Mouse (Mus musculus) intestine, embryonic 16.5 days (tissue): ENCODE measurements around the gene Ifitm10. TPM values are rescaled to one million over a fixed set of nuclear protein-coding genes. Genes with fewer than 3 reads are reported as not detected.
"Not testable (repeated sequence)": the region's sequence is repeated elsewhere in the genome, so short reads cannot be mapped to it uniquely, and the experiment has no call there.

Experiments used
- ATAC-seq: fragments of 200-750 bp; cut with Nextera tagmentation; 2 replicates; pipeline ENCODE4 v1.8.0; 2017; ENCODE audit warnings: moderate TSS enrichment, moderate library complexity
- H3K27ac ChIP-seq: fragments of 300-500 bp; sonication (generic); 2 replicates; pipeline ENCODE4 v1.5.1; 2014; ENCODE audit warnings: mild to moderate bottlenecking, low read length
- H3K27me3 ChIP-seq: fragments of 300-500 bp; sonication (generic); replicated peaks from 2 replicates; pipeline ENCODE4 v1.6.1; 2014; ENCODE audit warnings: low read length, control low read depth, mixed read lengths; ENCODE audit not compliant: control insufficient read depth, insufficient read depth
- H3K36me3 ChIP-seq: fragments of 300-500 bp; sonication (generic); 2 replicates; pipeline ENCODE4 v1.6.1; 2014; ENCODE audit warnings: low read length, control low read depth; ENCODE audit not compliant: control insufficient read depth, insufficient read depth
- H3K4me1 ChIP-seq: fragments of 300-500 bp; sonication (generic); 2 replicates; pipeline ENCODE4 v1.6.1; 2014; ENCODE audit warnings: low read length, control low read depth, mixed read lengths; ENCODE audit not compliant: control insufficient read depth, insufficient read depth
- H3K4me2 ChIP-seq: fragments of 300-500 bp; sonication (generic); 2 replicates; pipeline ENCODE4 v1.6.1; 2014; ENCODE audit warnings: low read depth, low read length, control low read depth
- H3K4me3 ChIP-seq: fragments of 300-500 bp; sonication (generic); 2 replicates; pipeline ENCODE4 v1.5.1; 2014; ENCODE audit warnings: mild to moderate bottlenecking, low read length
- H3K9ac ChIP-seq: fragments of 300-500 bp; sonication (generic); 2 replicates; pipeline ENCODE4 v1.6.1; 2014; ENCODE audit warnings: low read depth, low read length
- H3K9me3 ChIP-seq: fragments of 300-500 bp; sonication (generic); 2 replicates; pipeline ENCODE4 v1.6.1; 2016; ENCODE audit warnings: low read length, control low read depth; ENCODE audit not compliant: control insufficient read depth
- WGBS: fragments of 180-500 bp; shearing (Covaris S2); extraction: QIAGEN DNeasy Blood & Tissue Kit; methylation state at CpG from one replicate; pipeline ENCODE4 v1.1.7; 2014; 5-methylcytosine and 5-hydroxymethylcytosine counted together
- polyA plus RNA-seq: library from polyadenylated mRNA; unstranded; fragments of >200 nt; fragmentation: Nextera tagmentation; extraction: Ambion mirVana; gene quantifications from 2 replicates; pipeline ENCODE4 v1.2.1, GENCODE M21; 2015

The Ifitm10 gene
- polyA plus RNA-seq, 1 experiment from 2014 or later = 1.8 TPM

DNA sequence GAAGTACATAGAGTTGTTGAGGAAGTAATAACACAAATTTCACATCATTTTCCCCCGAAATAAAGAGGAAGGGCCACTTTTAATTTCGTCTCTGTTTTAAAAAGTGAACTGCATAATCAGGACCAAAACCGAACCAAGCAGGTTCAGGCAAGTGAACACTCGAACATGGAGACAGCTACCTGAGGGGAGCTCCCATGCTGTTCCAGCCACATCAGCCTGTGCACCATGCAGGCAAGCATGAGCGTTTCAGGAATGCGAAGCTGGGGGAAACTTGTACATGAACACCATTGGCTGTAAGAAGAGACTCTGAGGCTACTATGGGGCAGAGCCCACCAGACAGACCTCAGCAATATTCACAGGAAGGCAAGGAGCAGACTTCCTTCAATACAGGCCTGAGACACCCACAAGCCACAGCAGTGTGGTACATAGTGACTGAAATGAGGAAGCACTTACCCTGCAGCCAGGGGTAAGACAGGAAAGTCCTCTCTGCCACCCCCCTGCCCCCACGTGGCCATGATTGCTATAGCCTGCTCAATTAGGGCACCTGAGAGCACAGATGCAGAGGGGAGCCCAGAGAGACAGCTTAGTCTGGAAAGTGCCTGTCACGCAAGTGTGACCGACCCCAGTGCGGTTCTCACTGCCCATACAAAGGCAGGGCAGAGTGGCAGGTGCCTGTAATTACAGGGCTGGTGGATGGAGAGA lies 33.1 kb downstream of the Ifitm10 start:
- Histone ChIP-seq H3K27me3 (no peaks in the 10 kb centered on the region), H3K27ac (no peak overlapping the region), H3K9me3 (no peaks in the 10 kb centered on the region), H3K4me2 (no peak overlapping the region), H3K4me3 (no peak overlapping the region), H3K9ac (no peak overlapping the region), H3K4me1 (no peaks in the 10 kb centered on the region), H3K36me3 (no peaks in the 10 kb centered on the region)
- 56% methylated on average over 10 of the region's 10 CpGs for WGBS
- ATAC-seq = no peak

DNA sequence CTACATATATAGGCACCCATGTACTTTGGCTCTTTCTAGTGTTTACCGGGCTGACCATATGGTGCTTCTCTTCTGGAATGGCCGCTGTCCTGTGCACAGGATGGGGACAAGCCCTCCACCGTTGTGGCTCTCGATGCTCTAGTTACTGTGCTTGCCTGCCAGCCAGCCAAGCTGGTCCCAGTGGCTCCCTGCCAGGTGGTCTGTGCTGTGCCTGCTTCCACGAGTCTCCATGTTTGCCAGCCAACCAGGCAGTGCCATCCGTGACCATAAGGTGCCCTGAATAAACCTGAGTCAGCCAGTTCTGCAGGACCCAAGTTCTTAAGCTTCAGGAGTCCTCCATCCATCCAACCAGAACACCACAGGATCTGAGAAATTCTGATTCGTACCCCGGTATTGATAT lies 38.4 kb downstream of the Ifitm10 start:
- Histone ChIP-seq H3K4me2 (no peak overlapping the region), H3K27ac (no peak overlapping the region), H3K4me1 (peaks cover 19% of the 10 kb centered on the region), H3K9ac (peak overlapping the region; percentile 9; the same call in 1 of the 2 replicates), H3K9me3 (no peaks in the 10 kb centered on the region), H3K4me3 (no peak overlapping the region), H3K27me3 (no peaks in the 10 kb centered on the region), H3K36me3 (no peaks in the 10 kb centered on the region)
- ATAC-seq = no peak
- 86% methylated on average over 8 of the region's 8 CpGs for WGBS

DNA sequence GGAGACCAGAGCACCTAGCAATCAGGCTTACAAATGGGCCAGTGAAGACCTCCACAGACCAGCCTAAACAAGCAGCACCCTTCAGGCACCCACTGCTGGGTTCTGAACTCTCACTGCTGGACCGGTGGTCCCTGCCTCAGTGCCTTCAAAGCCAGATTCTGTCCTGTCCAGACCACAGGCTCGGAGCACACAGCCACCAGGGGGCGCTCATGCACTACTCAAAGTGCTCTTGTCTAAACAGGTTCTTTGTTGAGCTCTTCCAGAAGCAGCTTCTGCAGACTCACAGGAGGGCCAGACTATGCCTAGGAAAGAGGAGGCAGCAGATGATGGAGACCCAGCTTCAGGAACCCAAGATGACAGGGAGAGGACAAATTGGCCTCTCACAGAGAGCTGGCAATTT lies 39.3 kb downstream of the Ifitm10 start:
- H3K9ac ChIP-seq = no peak overlapping the region
- peak; percentile 73 for ATAC-seq
- H3K4me3 ChIP-seq = no peak overlapping the region
- H3K4me1 ChIP-seq = peaks cover 28% of the 10 kb centered on the region
- no peaks in the 10 kb centered on the region for H3K36me3 ChIP-seq
- no peak overlapping the region for H3K27ac ChIP-seq
- 3% methylated on average over 3 of the region's 3 CpGs for WGBS
- no peaks in the 10 kb centered on the region for H3K27me3 ChIP-seq
- H3K4me2 ChIP-seq = no peak overlapping the region
- no peaks in the 10 kb centered on the region for H3K9me3 ChIP-seq

DNA sequence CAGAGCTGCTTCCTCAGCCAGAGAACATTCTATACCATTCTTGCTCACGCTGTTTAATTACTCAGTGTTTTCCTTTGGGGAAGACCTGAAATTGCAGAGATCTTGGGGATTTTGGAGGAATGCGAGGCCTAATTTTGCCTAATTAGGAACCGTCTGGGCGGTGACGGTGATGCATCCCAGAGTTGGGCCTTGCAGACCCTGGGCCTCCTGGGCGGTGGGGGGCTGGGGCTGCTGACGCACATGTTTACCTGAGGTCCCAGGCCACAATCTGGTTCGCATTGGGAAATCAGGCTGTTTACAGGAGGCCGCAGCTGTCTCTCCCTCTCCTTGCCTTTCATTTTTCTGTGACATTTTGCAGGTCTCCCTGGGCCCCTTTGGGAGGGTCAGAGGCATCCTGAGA lies 40.8 kb downstream of the Ifitm10 start:
- not testable (repeated sequence) for H3K27me3 ChIP-seq, H3K27ac ChIP-seq, H3K4me3 ChIP-seq, H3K9ac ChIP-seq, ATAC-seq, H3K36me3 ChIP-seq, H3K4me2 ChIP-seq, H3K9me3 ChIP-seq
- 48% methylated on average over 3 of the region's 9 CpGs for WGBS
- H3K4me1 ChIP-seq = peaks cover 39% of the 10 kb centered on the region

DNA sequence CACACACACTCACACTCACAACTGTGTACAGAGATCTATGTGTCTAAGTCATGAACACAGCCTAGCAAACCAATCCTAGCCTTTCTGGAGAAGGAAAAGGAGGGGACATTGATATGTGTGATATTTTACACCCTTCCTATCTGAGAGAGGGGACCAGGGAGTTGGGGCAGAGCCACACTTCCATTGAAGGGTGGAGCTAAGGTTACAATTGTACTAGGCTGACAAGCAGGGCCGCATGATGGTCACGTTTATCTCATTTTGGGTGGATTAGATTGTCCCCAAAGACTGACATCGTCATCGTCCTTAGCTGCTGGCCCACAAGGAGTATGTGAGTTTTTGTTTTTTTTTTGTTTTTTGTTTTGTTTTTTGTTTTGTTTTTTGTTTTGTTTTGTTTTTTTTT lies 42.3 kb downstream of the Ifitm10 start:
- WGBS = 93% methylated on average over 4 of the region's 4 CpGs
- H3K4me2 ChIP-seq = no peak overlapping the region
- no peaks in the 10 kb centered on the region for H3K9me3 ChIP-seq
- H3K27me3 ChIP-seq = no peaks in the 10 kb centered on the region
- no peak for ATAC-seq
- H3K36me3 ChIP-seq = no peaks in the 10 kb centered on the region
- H3K4me1 ChIP-seq = peaks cover 44% of the 10 kb centered on the region
- no peak overlapping the region for H3K27ac ChIP-seq
- H3K4me3 ChIP-seq = no peak overlapping the region
- no peak overlapping the region for H3K9ac ChIP-seq

DNA sequence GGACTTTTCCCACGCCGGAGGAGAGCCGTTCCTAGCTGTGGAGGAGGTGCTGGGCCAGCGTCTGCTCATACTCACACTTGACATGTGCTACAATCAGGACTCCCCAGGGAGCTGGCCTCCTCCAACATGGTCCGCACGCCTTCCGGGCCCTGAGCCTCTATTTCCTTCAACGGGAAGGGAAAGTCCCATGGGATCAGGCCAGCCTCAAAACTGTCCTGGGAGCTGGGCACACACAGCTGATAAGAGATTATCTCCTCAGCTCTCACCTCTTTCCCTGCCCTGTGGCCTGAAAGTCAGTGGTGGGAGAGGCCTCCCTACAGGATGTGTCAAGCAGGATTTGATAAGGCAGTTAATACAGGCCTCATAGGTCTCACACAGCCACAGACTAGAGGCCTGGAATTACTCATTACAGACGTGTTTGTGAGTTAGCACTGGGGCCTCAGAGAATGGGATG lies 43.3 kb downstream of the Ifitm10 start:
- Histone ChIP-seq H3K27ac (peak overlapping the region; percentile 75), H3K36me3 (no peaks in the 10 kb centered on the region), H3K4me3 (no peak overlapping the region), H3K9ac (peak overlapping the region; percentile 8; the same call in 1 of the 2 replicates), H3K9me3 (no peaks in the 10 kb centered on the region), H3K4me1 (peaks cover 46% of the 10 kb centered on the region), H3K27me3 (no peaks in the 10 kb centered on the region), H3K4me2 (no peak overlapping the region)
- peak; percentile 68 for ATAC-seq
- 21% methylated on average over 9 of the region's 9 CpGs for WGBS

DNA sequence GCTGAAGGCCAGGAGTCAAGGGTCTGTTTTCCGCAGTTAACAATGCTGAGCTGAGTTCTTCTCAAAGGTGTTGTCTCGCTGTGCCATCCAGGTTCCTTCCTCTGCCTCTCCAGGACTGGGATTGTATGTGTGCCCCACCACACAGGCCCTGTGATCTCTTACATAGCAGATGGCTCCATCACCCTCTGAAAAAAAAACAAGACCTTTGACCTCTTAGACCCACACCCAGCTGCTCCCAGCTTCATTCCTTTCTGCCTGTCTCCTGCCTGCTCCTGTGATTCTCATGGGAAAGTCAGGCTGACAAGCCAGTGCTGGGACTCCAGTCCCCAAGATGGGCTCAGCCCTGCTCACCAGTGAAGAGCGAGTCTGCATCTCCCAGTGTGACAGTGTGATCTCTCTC lies 45.0 kb downstream of the Ifitm10 start:
- Histone ChIP-seq H3K27ac (no peak overlapping the region), H3K36me3 (no peaks in the 10 kb centered on the region), H3K4me1 (peaks cover 42% of the 10 kb centered on the region), H3K4me3 (no peak overlapping the region), H3K9ac (peak overlapping the region; percentile 43; the same call in 1 of the 2 replicates), H3K9me3 (no peaks in the 10 kb centered on the region), H3K4me2 (no peak overlapping the region), H3K27me3 (no peaks in the 10 kb centered on the region)
- ATAC-seq = peak; percentile 30; the same call in 1 of the 2 replicates
- WGBS = 54% methylated on average over 3 of the region's 3 CpGs

DNA sequence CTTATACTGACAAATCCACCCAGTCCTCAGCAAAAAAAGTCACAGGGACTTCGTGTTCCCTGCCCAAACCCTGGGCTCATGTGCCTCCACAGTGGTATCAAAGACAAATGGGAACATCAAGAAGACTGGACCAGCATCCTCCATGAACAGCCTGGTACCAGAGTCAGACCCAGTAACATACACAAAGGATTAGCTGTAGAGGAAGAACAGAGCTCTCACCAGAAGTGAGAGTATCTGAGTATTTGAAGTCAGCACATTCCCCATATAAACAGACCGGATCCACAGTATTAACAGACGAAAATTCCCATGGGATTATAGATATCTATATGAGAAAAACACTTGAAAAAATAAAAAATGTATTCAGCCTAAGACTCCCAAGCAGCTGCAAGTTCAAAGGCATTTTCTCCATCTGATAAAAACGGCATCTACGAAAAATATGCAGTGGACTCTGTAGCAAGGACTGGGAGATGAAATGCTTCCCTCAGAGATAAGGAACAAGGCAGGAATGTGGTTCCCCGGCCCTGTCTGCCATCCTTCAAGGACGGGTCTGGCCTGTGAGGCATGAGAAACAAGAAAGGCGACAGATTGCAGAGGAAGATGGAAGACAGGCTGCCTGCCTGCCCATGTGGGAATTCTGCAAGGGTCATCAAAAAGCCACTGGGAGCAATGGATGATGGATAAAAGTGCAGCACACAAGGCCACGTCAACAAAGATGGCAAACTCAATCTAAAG lies 46.7 kb downstream of the Ifitm10 start:
- Histone ChIP-seq H3K36me3 (no peaks in the 10 kb centered on the region), H3K27ac (peak overlapping the region; percentile 45), H3K9me3 (no peaks in the 10 kb centered on the region), H3K4me1 (peaks cover 36% of the 10 kb centered on the region), H3K9ac (0 out of 2 replicates have a peak overlapping the region, but pooled peaks have one; percentile 2), H3K4me3 (no peak overlapping the region), H3K4me2 (no peak overlapping the region), H3K27me3 (no peaks in the 10 kb centered on the region)
- 28% methylated on average over 9 of the region's 9 CpGs for WGBS
- ATAC-seq = no peak

DNA sequence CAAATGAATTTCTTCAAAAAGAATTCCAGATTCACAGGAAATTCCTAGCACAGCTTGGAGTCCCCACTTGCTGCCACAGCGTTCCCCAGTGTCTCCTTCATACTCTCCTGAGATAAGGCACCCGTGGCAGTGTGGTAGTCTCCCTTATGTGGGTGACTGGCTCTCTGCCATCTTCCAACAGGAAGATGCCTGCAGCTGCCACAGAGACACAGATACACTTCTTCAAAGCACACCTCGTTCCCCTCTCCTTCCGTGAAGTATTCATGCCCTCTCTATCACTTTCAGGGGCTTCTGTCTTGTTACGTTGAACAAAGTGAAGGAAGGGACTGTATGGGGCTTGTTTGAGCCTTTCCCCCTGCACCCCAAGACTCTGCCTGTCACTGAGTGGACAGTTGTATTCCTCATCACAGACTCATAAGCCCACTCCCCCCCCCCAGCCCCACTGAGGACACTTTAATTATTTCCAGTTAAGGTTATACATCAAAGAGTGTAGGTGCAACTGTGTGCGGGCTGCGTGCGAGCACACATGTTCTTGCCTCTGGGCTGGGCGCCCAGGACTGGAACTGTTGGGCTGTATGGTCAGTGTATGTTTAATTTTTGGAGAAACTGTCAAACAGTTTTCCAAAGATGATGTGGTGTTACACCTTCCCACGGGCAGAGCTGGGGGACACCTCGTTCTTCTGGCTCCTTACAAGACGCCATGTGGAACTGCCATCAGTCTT lies 50.0 kb downstream of the Ifitm10 start:
- 75% methylated on average over 12 of the region's 12 CpGs for WGBS
- ATAC-seq = no peak
- Histone ChIP-seq H3K9me3 (no peaks in the 10 kb centered on the region), H3K9ac (no peak overlapping the region), H3K4me1 (peaks cover 11% of the 10 kb centered on the region), H3K27ac (peak overlapping the region; percentile 51; the same call in 1 of the 2 replicates), H3K27me3 (no peaks in the 10 kb centered on the region), H3K4me2 (no peak overlapping the region), H3K36me3 (no peaks in the 10 kb centered on the region), H3K4me3 (no peak overlapping the region)
